Mouse (Mus musculus): ENCODE measurements around the gene Olfr1336. TPM values are rescaled to one million over a fixed set of nuclear protein-coding genes. Genes with fewer than 3 reads are reported as not detected.
A peak's percentile ranks its signal among the peaks of the same experiment; 100 is the strongest.
"Not testable (repeated sequence)": the region's sequence is repeated elsewhere in the genome, so short reads cannot be mapped to it uniquely, and the experiment has no call there.

Gene Olfr1336
- polyA plus RNA-seq, 1 experiment, result not detected

DNA sequence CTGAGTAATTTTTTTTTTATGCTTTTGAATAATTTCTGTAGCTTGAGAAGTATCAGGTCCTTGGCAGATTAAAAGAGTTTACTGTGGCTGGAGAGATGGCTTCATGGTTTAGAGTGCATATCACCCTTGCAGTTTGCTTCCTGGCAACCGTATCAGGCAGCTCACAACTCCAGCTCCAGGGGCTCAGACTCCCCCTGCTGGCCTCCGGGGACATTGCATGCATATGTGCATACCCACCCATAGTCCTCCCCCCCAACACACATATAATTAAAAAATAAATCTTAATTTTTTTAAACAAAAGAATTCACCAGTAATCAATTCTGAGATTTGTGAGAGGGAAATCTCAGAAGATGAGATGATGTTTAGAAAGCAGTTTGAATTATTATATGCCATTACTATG is 25.6 kb upstream of the Olfr1336 start:
- no peaks in the 10 kb centered on the region for H3K36me3 ChIP-seq (ENCODE audit: control insufficient read depth, insufficient read depth, low read length)
- no peak overlapping the region for H3K4me3 ChIP-seq (ENCODE audit: control insufficient read depth, insufficient read depth, low read length)
- no peaks in the 10 kb centered on the region for H3K4me1 ChIP-seq (replicated peaks; ENCODE audit: control insufficient read depth, insufficient read depth, low read length)
- peak; percentile 48 for DNase-seq
- H3K27me3 ChIP-seq (ENCODE audit: control insufficient read depth, insufficient read depth, low read length), result no peaks in the 10 kb centered on the region
- TF ChIP-seq POLR2A (IDR thresholded peaks at IDR 0.05; ENCODE audit: control insufficient read depth, extremely low read depth, insufficient read depth, low read length, poor library complexity) (no peak), CTCF (IDR thresholded peaks at IDR 0.05; ENCODE audit: borderline replicate concordance, control insufficient read depth, extremely low read depth, insufficient read depth, low read length, poor library complexity) (peak; percentile 75; the same call in 1 of the 2 replicates)
- H3K27ac ChIP-seq (ENCODE audit: control insufficient read depth, insufficient read depth, low read length), result no peak overlapping the region
- 33% methylated on average over 2 of the region's 2 CpGs for WGBS

DNA sequence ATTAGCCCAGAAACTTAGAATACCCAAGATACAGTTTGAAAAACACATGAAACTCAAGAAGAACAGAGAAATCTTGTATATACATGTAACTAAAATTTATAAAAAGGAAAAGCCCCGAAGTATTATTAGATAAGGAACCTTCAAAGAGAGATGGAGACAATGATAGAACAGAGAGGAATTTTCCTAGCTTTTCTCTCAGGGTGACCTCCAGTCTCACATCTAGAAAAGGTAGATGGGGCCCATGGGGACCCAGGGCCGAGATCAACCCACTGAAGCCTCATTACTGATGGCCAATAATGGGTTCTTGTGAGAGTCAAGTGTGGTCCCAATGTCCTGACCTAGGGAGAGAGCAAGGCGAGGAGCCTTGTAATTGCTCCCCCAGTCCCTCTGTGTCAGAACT is 17.6 kb upstream of the Olfr1336 start, which contains the start of gene Olfr1344:
Gene Olfr1344 (plus strand): TSS at position 301 of the 400 bp plus-strand sequence.
- H3K4me3 ChIP-seq (ENCODE audit: control insufficient read depth, insufficient read depth, low read length), result no peak within 1 kb of the TSS
- DNase-seq, result no peak
- 64% methylated on average over 3 of the region's 3 CpGs for WGBS

DNA sequence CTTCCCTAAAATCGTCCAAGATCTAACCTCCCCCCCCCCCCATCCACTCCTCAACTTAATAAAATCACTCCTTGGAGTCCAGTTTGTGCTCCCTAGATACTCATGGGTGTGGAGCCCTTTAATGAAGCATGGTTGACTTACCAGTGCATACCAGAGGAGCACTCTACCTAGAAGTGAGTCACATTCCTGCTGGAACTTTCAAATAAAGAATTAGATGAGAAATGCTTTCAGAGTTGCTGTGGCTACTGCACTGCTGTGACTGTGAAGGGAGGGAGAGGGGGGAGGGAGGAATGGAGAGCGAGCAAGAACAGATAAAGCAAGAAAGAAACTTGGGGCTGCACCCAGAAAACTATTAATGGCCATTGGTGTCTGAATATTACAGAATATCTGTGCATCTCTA is 14.8 kb upstream of the Olfr1336 start:
- no peak overlapping the region for H3K4me3 ChIP-seq (ENCODE audit: control insufficient read depth, insufficient read depth, low read length)
- TF ChIP-seq POLR2A (IDR thresholded peaks at IDR 0.05; ENCODE audit: control insufficient read depth, extremely low read depth, insufficient read depth, low read length, poor library complexity), result no peak
- TF ChIP-seq CTCF (IDR thresholded peaks at IDR 0.05; ENCODE audit: borderline replicate concordance, control insufficient read depth, extremely low read depth, insufficient read depth, low read length, poor library complexity), result no peak
- no peaks in the 10 kb centered on the region for H3K4me1 ChIP-seq (replicated peaks; ENCODE audit: control insufficient read depth, insufficient read depth, low read length)
- no peaks in the 10 kb centered on the region for H3K36me3 ChIP-seq (ENCODE audit: control insufficient read depth, insufficient read depth, low read length)
- 83% methylated on average over 2 of the region's 2 CpGs for WGBS
- no peak for DNase-seq
- H3K27ac ChIP-seq (ENCODE audit: control insufficient read depth, insufficient read depth, low read length), result no peak overlapping the region
- H3K27me3 ChIP-seq (ENCODE audit: control insufficient read depth, insufficient read depth, low read length), result no peaks in the 10 kb centered on the region

More for the DNA sequence above, 17.6 kb upstream of the Olfr1336 start, which contains the start of gene Olfr1344:
- Histone ChIP-seq H3K27me3 (ENCODE audit: control insufficient read depth, insufficient read depth, low read length) (no peaks in the 10 kb centered on the region), H3K27ac (ENCODE audit: control insufficient read depth, insufficient read depth, low read length) (no peak within 1 kb of the TSS), H3K36me3 (ENCODE audit: control insufficient read depth, insufficient read depth, low read length) (no peaks in the 10 kb centered on the region), H3K4me1 (replicated peaks; ENCODE audit: control insufficient read depth, insufficient read depth, low read length) (no peaks in the 10 kb centered on the region)
- TF ChIP-seq CTCF (IDR thresholded peaks at IDR 0.05; ENCODE audit: borderline replicate concordance, control insufficient read depth, extremely low read depth, insufficient read depth, low read length, poor library complexity), result no peak
- TF ChIP-seq POLR2A (IDR thresholded peaks at IDR 0.05; ENCODE audit: control insufficient read depth, extremely low read depth, insufficient read depth, low read length, poor library complexity), result no peak

DNA sequence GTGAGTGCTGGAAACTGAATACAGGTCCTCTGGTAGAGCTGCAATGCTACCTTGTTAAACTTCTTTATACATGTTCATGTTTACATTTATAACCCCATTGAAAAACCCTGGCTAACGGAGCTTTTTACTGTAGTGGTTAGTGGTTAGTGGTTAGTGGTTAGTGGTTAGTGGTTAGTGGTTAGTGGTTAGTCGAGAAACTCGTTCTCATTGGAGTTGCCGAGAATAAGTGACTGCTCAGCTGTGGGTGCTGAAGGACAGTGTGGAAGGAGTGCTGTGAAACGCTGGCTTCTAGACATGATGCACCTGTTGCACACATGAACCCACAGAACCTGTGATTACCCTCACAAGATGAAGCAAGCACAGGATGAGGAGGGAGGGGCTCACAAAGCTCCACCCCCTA is 8.2 kb upstream of the Olfr1336 start:
- H3K4me1 ChIP-seq (replicated peaks; ENCODE audit: control insufficient read depth, insufficient read depth, low read length), result no peaks in the 10 kb centered on the region
- no peaks in the 10 kb centered on the region for H3K27me3 ChIP-seq (ENCODE audit: control insufficient read depth, insufficient read depth, low read length)
- no peak for DNase-seq
- WGBS, result 2% methylated on average over 5 of the region's 5 CpGs
- TF ChIP-seq CTCF (IDR thresholded peaks at IDR 0.05; ENCODE audit: borderline replicate concordance, control insufficient read depth, extremely low read depth, insufficient read depth, low read length, poor library complexity) (no peak), POLR2A (IDR thresholded peaks at IDR 0.05; ENCODE audit: control insufficient read depth, extremely low read depth, insufficient read depth, low read length, poor library complexity) (no peak)
- no peak overlapping the region for H3K4me3 ChIP-seq (ENCODE audit: control insufficient read depth, insufficient read depth, low read length)
- no peaks in the 10 kb centered on the region for H3K36me3 ChIP-seq (ENCODE audit: control insufficient read depth, insufficient read depth, low read length)
- H3K27ac ChIP-seq (ENCODE audit: control insufficient read depth, insufficient read depth, low read length), result no peak overlapping the region

DNA sequence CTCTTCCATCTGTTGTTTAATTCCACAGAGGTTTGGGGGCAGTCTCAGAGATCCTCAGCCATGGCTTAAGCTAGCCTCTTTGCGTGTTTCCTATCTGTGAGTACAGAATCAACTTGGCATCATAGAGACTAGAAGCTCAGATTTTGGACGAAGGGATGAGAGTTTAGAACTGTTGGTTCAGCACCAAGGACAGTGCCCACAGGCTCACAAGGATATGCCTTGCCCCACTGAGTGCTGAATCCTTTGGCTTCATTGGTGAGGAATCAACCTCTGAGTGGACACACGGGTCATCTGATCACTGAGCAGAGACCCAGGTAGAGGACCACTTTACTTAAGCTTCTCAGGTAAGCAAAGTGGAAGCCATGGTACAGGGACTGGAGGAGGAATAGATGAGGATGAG is 431 bp downstream of the Olfr1336 start:
- no peak overlapping the region for H3K27ac ChIP-seq (ENCODE audit: control insufficient read depth, insufficient read depth, low read length)
- DNase-seq, result no peak
- no peaks in the 10 kb centered on the region for H3K27me3 ChIP-seq (ENCODE audit: control insufficient read depth, insufficient read depth, low read length)
- H3K4me3 ChIP-seq (ENCODE audit: control insufficient read depth, insufficient read depth, low read length), result no peak overlapping the region
- WGBS, result 47% methylated on average over 3 of the region's 3 CpGs
- no peaks in the 10 kb centered on the region for H3K36me3 ChIP-seq (ENCODE audit: control insufficient read depth, insufficient read depth, low read length)
- H3K4me1 ChIP-seq (replicated peaks; ENCODE audit: control insufficient read depth, insufficient read depth, low read length), result no peaks in the 10 kb centered on the region
- TF ChIP-seq CTCF (IDR thresholded peaks at IDR 0.05; ENCODE audit: borderline replicate concordance, control insufficient read depth, extremely low read depth, insufficient read depth, low read length, poor library complexity) (no peak), POLR2A (IDR thresholded peaks at IDR 0.05; ENCODE audit: control insufficient read depth, extremely low read depth, insufficient read depth, low read length, poor library complexity) (no peak)

DNA sequence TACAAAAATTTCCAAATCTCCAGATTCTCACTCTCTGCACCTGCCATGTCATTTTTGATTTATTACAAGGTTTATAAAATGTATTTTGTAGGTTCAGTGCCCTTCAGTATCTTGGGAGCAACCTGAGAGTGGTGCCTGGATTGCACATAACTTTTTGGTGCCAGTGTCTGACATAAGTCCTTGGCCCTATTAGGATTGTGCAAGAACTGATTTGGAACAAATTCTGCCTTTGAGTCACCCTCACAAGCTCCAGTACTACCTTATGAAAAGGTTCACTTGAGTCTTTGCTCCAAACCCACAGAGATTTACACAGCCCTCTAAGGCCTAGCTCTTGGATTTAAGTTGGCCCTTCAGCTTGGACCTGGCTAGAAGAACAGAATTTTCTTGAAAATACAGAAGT is 11.0 kb downstream of the Olfr1336 start, which contains the start of gene Olfr1346:
Gene Olfr1346 (plus strand): TSS at position 151 of the 400 bp plus-strand sequence.
- Histone ChIP-seq H3K4me1 (replicated peaks; ENCODE audit: control insufficient read depth, insufficient read depth, low read length) (no peaks in the 10 kb centered on the region), H3K36me3 (ENCODE audit: control insufficient read depth, insufficient read depth, low read length) (no peaks in the 10 kb centered on the region), H3K4me3 (ENCODE audit: control insufficient read depth, insufficient read depth, low read length) (no peak within 1 kb of the TSS), H3K27me3 (ENCODE audit: control insufficient read depth, insufficient read depth, low read length) (no peaks in the 10 kb centered on the region), H3K27ac (ENCODE audit: control insufficient read depth, insufficient read depth, low read length) (no peak within 1 kb of the TSS)
- DNase-seq, result no peak
- no peak for TF ChIP-seq POLR2A (IDR thresholded peaks at IDR 0.05; ENCODE audit: control insufficient read depth, extremely low read depth, insufficient read depth, low read length, poor library complexity)
- TF ChIP-seq CTCF (IDR thresholded peaks at IDR 0.05; ENCODE audit: borderline replicate concordance, control insufficient read depth, extremely low read depth, insufficient read depth, low read length, poor library complexity), result no peak

DNA sequence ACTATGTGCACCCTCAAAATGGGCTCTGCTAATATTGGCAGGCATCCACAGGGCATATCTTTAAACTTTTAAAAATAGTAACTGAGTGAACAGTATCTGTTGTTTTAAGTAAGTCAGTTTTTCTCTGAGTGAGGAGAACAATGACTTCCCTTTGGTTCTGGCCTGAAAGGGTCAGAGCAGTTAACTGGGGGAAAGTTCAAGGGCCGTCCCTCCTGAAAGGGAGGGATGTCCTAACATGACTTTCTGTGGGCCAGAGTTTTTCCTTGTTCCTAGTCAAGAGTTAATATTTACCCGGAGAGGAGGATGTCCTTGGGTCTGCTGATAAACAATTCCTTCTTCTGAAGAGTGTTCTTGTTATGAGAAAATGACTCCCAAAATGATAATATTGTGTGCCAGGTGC is 21.7 kb downstream of the Olfr1336 start:
- not testable (repeated sequence) for H3K4me1 ChIP-seq (replicated peaks; ENCODE audit: control insufficient read depth, insufficient read depth, low read length); H3K27ac ChIP-seq (ENCODE audit: control insufficient read depth, insufficient read depth, low read length); H3K27me3 ChIP-seq (ENCODE audit: control insufficient read depth, insufficient read depth, low read length); DNase-seq; H3K4me3 ChIP-seq (ENCODE audit: control insufficient read depth, insufficient read depth, low read length); H3K36me3 ChIP-seq (ENCODE audit: control insufficient read depth, insufficient read depth, low read length)
- WGBS, result 86% methylated on average over 2 of the region's 2 CpGs
